ENCODE assay signal across 30 mouse cellular contexts in genomic region chr3:136347277-136347676, GRCm38 (mm10). TPM values are rescaled to one million over a fixed set of nuclear protein-coding genes. Genes with fewer than 3 reads are reported as not detected.
DNase-seq lines count a peak whose midpoint lies in the region; ATAC-seq and TF ChIP-seq lines count a peak whose summit lies in the region.
"Had no signal": no experiment of that assay in that cellular context is flagged by ENCODE, and none has a peak within 500 bp of the region (broad histone marks: within the 10 kb centered on the region; RNA-seq: fewer than 3 reads in every experiment).

No protein-coding gene starts in this region.

- no peak for TF ChIP-seq POLR2A in CH12.LX (IDR thresholded peaks at IDR 0.05; ENCODE audit: low read depth, low read length)

- 34% methylated on average over 1 of the region's 1 CpGs for WGBS in liver, postnatal 0 days (ENCODE audit: insufficient replicate concordance)
- WGBS in forebrain, embryonic 16.5 days, result 94% methylated on average over 1 of the region's 1 CpGs

- DNase-seq in liver, postnatal 0 days, result no peak
- DNase-seq in liver (no peak), CH12.LX (ENCODE audit: extremely low read depth) (peak; percentile 65)
- no peak for DNase-seq in thymus, postnatal 0 days (ENCODE audit: low spot score)
- no peak for DNase-seq in cerebellum, adult 11 months
- DNase-seq: adrenal gland, adult 8-10 months; adrenal gland, postnatal 25 days; cerebellum, adult 2 months; cerebellum, adult 9-11 months; cerebellum, postnatal 25 days; embryo, embryonic 11 days; gastrocnemius, postnatal 10 days; gastrocnemius, postnatal 36 days; heart, adult 11 months had no signal

- no peak overlapping the region for H3K4me3 ChIP-seq in liver, postnatal 0 days (ENCODE audit: low read depth, low read length)
- H3K4me3 ChIP-seq in CH12.LX (replicated peaks in 1 of 3; ENCODE audit: low read depth in 2 of 3, low read length in 2 of 3, poor library complexity in 1 of 3), result no peak overlapping the region
- no peak overlapping the region for H3K4me3 ChIP-seq in forebrain, embryonic 16.5 days (replicated peaks; ENCODE audit: low read length)
- H3K4me3 ChIP-seq: embryonic facial prominence, embryonic 10.5 days; embryonic facial prominence, embryonic 13.5 days; erythroblast, embryonic 14.5 days; forebrain, embryonic 12.5 days; forebrain, embryonic 15.5 days; hindbrain, embryonic 10.5 days had no signal

- H3K36me3 ChIP-seq in liver, postnatal 0 days (replicated peaks; ENCODE audit: insufficient read depth, low read length), result no peaks in the 10 kb centered on the region
- no peaks in the 10 kb centered on the region for H3K36me3 ChIP-seq in CH12.LX (replicated peaks in 1 of 2; ENCODE audit: control insufficient read depth in 1 of 2, insufficient read depth in 1 of 2, low read length in 1 of 2)
- no peaks in the 10 kb centered on the region for H3K36me3 ChIP-seq in forebrain, embryonic 16.5 days (ENCODE audit: control insufficient read depth, insufficient read depth)
- H3K36me3 ChIP-seq: embryonic facial prominence, embryonic 10.5 days; embryonic facial prominence, embryonic 13.5 days; forebrain, embryonic 12.5 days; forebrain, embryonic 15.5 days; hindbrain, embryonic 10.5 days had no signal

- TF ChIP-seq RAD21 in CH12.LX (IDR thresholded peaks at IDR 0.05; ENCODE audit: low read depth, low read length), result no peak

- dilution Hi-C loops in CH12.LX (cut with MboI; ENCODE audit: extremely low pct_ligation_motif_present, extremely low pct_unique_long_range_greater_than_20kb, low sequenced_read_pairs), result no loop called here

- no peak for ATAC-seq in liver, postnatal 0 days
- peak; percentile 21 to 32; a peak in 2 of 4 replicates for ATAC-seq in hematopoietic stem cell, adult 5-6 weeks (replicated peaks in 1 of 2; ENCODE audit: insufficient read depth in 1 of 2, low FRiP score in 2 of 2, low TSS enrichment in 1 of 2, low read depth in 1 of 2, poor library complexity in 2 of 2, severe bottlenecking in 2 of 2)
- ATAC-seq in neutrophil, adult 5-6 weeks (ENCODE audit: extremely low read depth, insufficient number of reproducible peaks, low FRiP score, poor library complexity, severe bottlenecking), result peak; percentile 2; the same call in 1 of the 2 replicates
- ATAC-seq in forebrain, embryonic 16.5 days, result no peak
- ATAC-seq: activated CD4-positive, CD25-positive, alpha-beta regulatory T cell, adult 4 months; CD4-positive, CD25-positive, alpha-beta regulatory T cell, adult 4 months; forebrain, embryonic 15.5 days; hindbrain, postnatal 0 days; inflammation-experienced regulatory T-cells, adult 6 months had no signal

- H3K79me2 ChIP-seq in CH12.LX (replicated peaks; ENCODE audit: control insufficient read depth, extremely low read depth, insufficient read depth, poor library complexity, severe bottlenecking), result no peaks in the 10 kb centered on the region

- TF ChIP-seq CTCF in liver, postnatal 0 days (IDR thresholded peaks at IDR 0.05; ENCODE audit: low read depth), result no peak
- no peak for TF ChIP-seq CTCF in CH12.LX (conservative IDR thresholded peaks at IDR 0.05 in 1 of 2, IDR thresholded peaks at IDR 0.05 in 1 of 2; ENCODE audit: low read depth in 2 of 2, low read length in 2 of 2)

- in situ Hi-C loops in CH12.LX (cut with MboI; ENCODE audit: low pct_ligation_motif_present, low pct_unique_long_range_greater_than_20kb, low sequenced_read_pairs), result no loop called here

- H3K9me3 ChIP-seq in liver, postnatal 0 days (ENCODE audit: low read length), result no peaks in the 10 kb centered on the region
- H3K9me3 ChIP-seq in CH12.LX (replicated peaks; ENCODE audit: low read length), result peaks cover 4% of the 10 kb centered on the region
- no peaks in the 10 kb centered on the region for H3K9me3 ChIP-seq in forebrain, embryonic 16.5 days (ENCODE audit: control insufficient read depth, low read length)
- H3K9me3 ChIP-seq: embryonic facial prominence, embryonic 10.5 days; embryonic facial prominence, embryonic 13.5 days; forebrain, embryonic 12.5 days; forebrain, embryonic 15.5 days; hindbrain, embryonic 10.5 days had no signal

- no peaks in the 10 kb centered on the region for H3K4me1 ChIP-seq in liver, postnatal 0 days (ENCODE audit: insufficient read depth)
- peaks cover 6 to 40% of the 10 kb centered on the region in 2 experiments for H3K4me1 ChIP-seq in CH12.LX (ENCODE audit: control insufficient read depth in 1 of 2, insufficient read depth in 2 of 2)
- no peaks in the 10 kb centered on the region for H3K4me1 ChIP-seq in forebrain, embryonic 16.5 days (replicated peaks; ENCODE audit: control insufficient read depth, insufficient read depth, low read length)
- H3K4me1 ChIP-seq: embryonic facial prominence, embryonic 10.5 days; embryonic facial prominence, embryonic 13.5 days; forebrain, embryonic 12.5 days; forebrain, embryonic 15.5 days; hindbrain, embryonic 10.5 days had no signal

- no peak overlapping the region for H3K9ac ChIP-seq in liver, postnatal 0 days (replicated peaks)
- no peak overlapping the region for H3K9ac ChIP-seq in CH12.LX (ENCODE audit: insufficient read depth, low read depth)
- H3K9ac ChIP-seq in forebrain, embryonic 16.5 days (replicated peaks; ENCODE audit: low read depth, low read length), result no peak overlapping the region
- H3K9ac ChIP-seq: embryonic facial prominence, embryonic 13.5 days; forebrain, embryonic 12.5 days; forebrain, embryonic 15.5 days; hindbrain, embryonic 14.5 days had no signal

- H3K27ac ChIP-seq in liver, postnatal 0 days (ENCODE audit: low read depth), result no peak overlapping the region
- H3K27ac ChIP-seq in CH12.LX (ENCODE audit: insufficient read depth, low read depth), result no peak overlapping the region
- H3K27ac ChIP-seq in forebrain, embryonic 16.5 days (ENCODE audit: low read length), result no peak overlapping the region
- H3K27ac ChIP-seq: embryonic facial prominence, embryonic 10.5 days; embryonic facial prominence, embryonic 13.5 days; forebrain, embryonic 12.5 days; forebrain, embryonic 15.5 days; hindbrain, embryonic 10.5 days; hindbrain, embryonic 14.5 days; hindbrain, postnatal 0 days had no signal

- H3K27me3 ChIP-seq in liver, postnatal 0 days (ENCODE audit: insufficient read depth, low read length), result no peaks in the 10 kb centered on the region
- no peaks in the 10 kb centered on the region for H3K27me3 ChIP-seq in CH12.LX (replicated peaks)
- H3K27me3 ChIP-seq in forebrain, embryonic 16.5 days (replicated peaks; ENCODE audit: control insufficient read depth, insufficient read depth, low read length), result no peaks in the 10 kb centered on the region
- H3K27me3 ChIP-seq: embryonic facial prominence, embryonic 13.5 days; forebrain, embryonic 12.5 days; forebrain, embryonic 15.5 days had no signal

- TF ChIP-seq EP300 in liver, postnatal 0 days (IDR thresholded peaks at IDR 0.05; ENCODE audit: low read depth), result 0 out of 2 replicates have a peak, but pooled peaks have one; percentile 20
- TF ChIP-seq EP300 in CH12.LX (IDR thresholded peaks at IDR 0.05; ENCODE audit: low read length), result peak; percentile 85

- H3K4me2 ChIP-seq in liver, postnatal 0 days (ENCODE audit: low read depth, low read length), result no peak overlapping the region
- H3K4me2 ChIP-seq in CH12.LX (ENCODE audit: insufficient read depth, low read depth, poor library complexity, severe bottlenecking), result no peak overlapping the region
- H3K4me2 ChIP-seq in forebrain, embryonic 16.5 days (ENCODE audit: low read length), result no peak overlapping the region
- H3K4me2 ChIP-seq: embryonic facial prominence, embryonic 13.5 days; forebrain, embryonic 12.5 days; forebrain, embryonic 15.5 days; heart, embryonic 11.5 days; hindbrain, embryonic 14.5 days had no signal

TF ChIP-seq in CH12.LX, 34 proteins besides CTCF, POLR2A, EP300 and RAD21:
- TF ChIP-seq NRF1 (IDR thresholded peaks at IDR 0.05; ENCODE audit: low read depth, low read length) (no peak), JUND (conservative IDR thresholded peaks at IDR 0.05; ENCODE audit: low read depth, low read length) (0 out of 2 replicates have a peak, but pooled peaks have one; percentile 10), E2F4 (IDR thresholded peaks at IDR 0.05; ENCODE audit: insufficient replicate concordance, low read depth, low read length) (no peak), MAFK (IDR thresholded peaks at IDR 0.05; ENCODE audit: insufficient replicate concordance, low read length) (peak; percentile 19; the same call in 1 of the 2 replicates), ZMIZ1 (IDR thresholded peaks at IDR 0.05; ENCODE audit: low read depth, low read length) (no peak), ZNF384 (IDR thresholded peaks at IDR 0.05; ENCODE audit: low read depth, low read length) (peak; percentile 98), ELF1 (IDR thresholded peaks at IDR 0.05; ENCODE audit: low read depth, low read length) (no peak), USF1 (IDR thresholded peaks at IDR 0.05; ENCODE audit: low read depth, low read length) (no peak)

RNA-seq across cellular contexts. Expression of gene Bank1, which starts 21.4 kb away (rescaled TPM):
- 3.0 and 3.4 TPM in 2 replicates for polyA plus RNA-seq in liver, postnatal 0 days (2015; fragmentation: Nextera tagmentation; extraction: Ambion mirVana)
- total RNA-seq in CH12.LX (2012; rRNA removed) (13.1 and 13.3 TPM in 2 replicates), CH12.LX (2014; rRNA removed) (27.3 and 31.7 TPM in 2 replicates)
- polyA plus RNA-seq in CH12.LX (2012; ENCODE audit: insufficient read length, low read depth), result 32.0 and 36.2 TPM in 2 replicates
- total RNA-seq in hematopoietic stem cell, adult 5-6 weeks (2017), result 5.3 and 5.7 TPM in 2 replicates
- total RNA-seq in neutrophil, adult 5-6 weeks (2017), result 661 and 704 TPM in 2 replicates
- 0.25 and 0.46 TPM in 2 replicates for polyA plus RNA-seq in forebrain, embryonic 16.5 days (2015; fragmentation: Nextera tagmentation; extraction: Ambion mirVana)
- 1.4 TPM in 2 replicates for polyA plus RNA-seq in thymus, postnatal 0 days (2015; fragmentation: Nextera tagmentation; extraction: Ambion mirVana)
- polyA plus RNA-seq: C2C12 had no signal

Comparison
In these comparisons a context has a peak if more than half of its experiments do, and no peak if none do; other contexts are left out.
1. ATAC-seq: peak in hematopoietic stem cell, adult 5-6 weeks (2 of 2) and neutrophil, adult 5-6 weeks (single experiment); none in liver, postnatal 0 days (single experiment) and forebrain, embryonic 16.5 days (single experiment).